Mouse (Mus musculus): ENCODE measurements around the gene Msi2.

DNA sequence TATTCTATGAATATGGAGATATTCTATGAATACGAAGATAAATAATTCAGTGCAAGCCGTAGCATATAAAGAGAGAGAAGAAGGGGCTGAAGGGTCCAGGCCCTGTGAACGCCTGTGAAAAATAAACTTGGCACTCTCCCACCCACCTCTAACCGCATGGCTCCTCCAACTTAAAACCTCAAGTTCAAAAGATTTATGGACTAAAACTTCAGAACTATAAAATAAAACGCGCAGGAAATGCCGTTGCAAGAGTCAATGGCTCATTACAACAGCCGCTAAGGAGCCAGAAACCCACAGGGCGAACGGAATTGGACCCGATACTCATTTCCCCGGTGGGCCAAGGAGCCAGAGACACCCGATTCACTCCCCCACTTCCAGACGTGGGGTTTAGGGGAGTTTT is 93.2 kb downstream of the Msi2 start:
- TF ChIP-seq CTCF (IDR thresholded peaks at IDR 0.05; ENCODE audit: low read depth) (no peak), EP300 (IDR thresholded peaks at IDR 0.05; ENCODE audit: low read depth) (no peak)
